Mouse (Mus musculus) E14TG2a.4 (cell line): ENCODE results near the gene Esrp2.

Experiments
- CTCF ChIP-seq: conservative IDR thresholded peaks from 2 replicates; pipeline ENCODE4 v1.5.1; 2014; ENCODE audit warnings: low read length
- NANOG ChIP-seq: IDR thresholded peaks from 2 replicates; pipeline ENCODE4 v1.6.1; 2014; ENCODE audit warnings: borderline replicate concordance, low read length, mixed read lengths

DNA sequence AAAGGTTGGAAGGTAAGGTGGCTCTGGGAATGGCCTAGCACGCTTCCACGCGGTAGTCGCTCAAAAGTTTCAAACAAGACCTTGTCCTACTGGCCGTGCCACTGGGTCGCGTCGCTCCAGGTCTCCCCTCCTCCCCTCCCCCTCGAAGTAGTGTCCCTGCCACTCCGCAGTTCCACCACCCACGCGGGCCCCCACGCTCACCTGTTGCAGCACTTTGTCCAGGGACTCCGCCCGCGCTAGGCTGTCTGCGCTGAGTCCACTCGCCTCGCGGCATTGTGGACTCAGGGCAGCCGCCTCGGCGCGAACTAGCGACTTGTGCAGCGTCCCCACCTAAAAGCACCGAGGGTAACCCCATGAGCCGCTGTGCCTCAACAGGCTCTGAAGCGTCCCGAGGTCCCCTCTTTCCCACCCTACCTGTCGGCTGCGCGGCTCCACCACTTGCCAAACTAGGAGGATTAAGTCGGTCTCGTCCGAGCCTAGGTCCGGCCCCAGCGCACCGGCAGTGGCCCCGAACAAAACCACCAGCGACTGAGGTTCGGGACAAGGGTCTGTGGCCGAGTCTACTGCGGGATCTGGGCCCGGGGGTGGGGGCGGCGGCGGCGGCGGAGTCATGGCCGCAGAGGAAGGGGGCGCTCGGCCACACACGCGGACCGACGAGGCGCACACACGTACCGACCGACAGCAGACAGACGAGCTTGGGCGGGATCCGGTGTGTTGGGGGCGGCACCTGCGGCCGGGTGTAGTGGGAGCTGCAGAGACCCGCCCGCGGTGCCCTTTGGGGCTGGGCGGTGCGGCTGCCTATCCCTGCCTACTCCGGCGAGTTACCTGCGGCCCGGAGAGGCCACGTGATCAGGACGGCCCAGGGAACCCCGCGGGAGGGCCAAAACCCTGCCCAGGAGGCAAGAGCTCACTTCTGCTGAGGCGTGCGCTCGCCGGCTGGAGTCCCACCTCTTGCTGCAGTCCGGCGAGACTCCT is at the start of gene Esrp2:
- TF ChIP-seq CTCF (no peak), NANOG (no peak)
